Mouse (Mus musculus): ENCODE results near the gene Zscan5b. TPM values are rescaled to one million over a fixed set of nuclear protein-coding genes. Genes with fewer than 3 reads are reported as not detected.
"Not testable (repeated sequence)": the region's sequence is repeated elsewhere in the genome, so short reads cannot be mapped to it uniquely, and the experiment has no call there.

The Zscan5b gene
- polyA plus RNA-seq (2012; ENCODE audit: insufficient read depth, insufficient read length, missing spikeins) = not detected in 2 replicates

DNA sequence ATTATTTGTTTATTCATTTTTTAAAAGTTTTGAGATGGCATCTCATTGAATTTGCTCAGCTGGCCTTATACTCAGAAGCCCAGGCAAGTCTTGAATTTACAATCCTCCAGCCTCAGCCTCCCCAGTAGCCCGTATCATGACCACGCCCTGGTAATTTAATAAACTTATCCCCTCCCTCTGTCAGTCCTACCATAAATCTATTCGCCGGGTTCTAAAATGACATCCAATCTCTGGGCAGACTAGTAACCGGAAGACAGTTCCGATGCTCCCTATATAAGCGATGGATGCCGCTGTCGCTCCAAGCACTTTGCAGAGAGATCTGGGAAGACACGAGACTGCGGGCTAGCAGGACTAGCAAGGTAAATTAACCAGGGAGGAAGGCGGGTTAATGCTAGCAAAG, at the start of gene Zscan5b:
TSS of gene Zscan5b (plus strand) at position 301 of the 400 bp plus-strand sequence.
- H3K4me3 ChIP-seq (ENCODE audit: insufficient read depth, low read length) = no peak within 1 kb of the TSS
- no peak within 1 kb of the TSS for H3K27ac ChIP-seq (ENCODE audit: insufficient read depth, low read depth, low read length)
- TF ChIP-seq CTCF (IDR thresholded peaks at IDR 0.05; ENCODE audit: low read depth, low read length) = no peak
- TF ChIP-seq POLR2A (IDR thresholded peaks at IDR 0.05; ENCODE audit: borderline replicate concordance, low read depth, low read length) = no peak
- no peaks in the 10 kb centered on the region for H3K4me1 ChIP-seq (ENCODE audit: control insufficient read depth, insufficient read depth, low read length)

DNA sequence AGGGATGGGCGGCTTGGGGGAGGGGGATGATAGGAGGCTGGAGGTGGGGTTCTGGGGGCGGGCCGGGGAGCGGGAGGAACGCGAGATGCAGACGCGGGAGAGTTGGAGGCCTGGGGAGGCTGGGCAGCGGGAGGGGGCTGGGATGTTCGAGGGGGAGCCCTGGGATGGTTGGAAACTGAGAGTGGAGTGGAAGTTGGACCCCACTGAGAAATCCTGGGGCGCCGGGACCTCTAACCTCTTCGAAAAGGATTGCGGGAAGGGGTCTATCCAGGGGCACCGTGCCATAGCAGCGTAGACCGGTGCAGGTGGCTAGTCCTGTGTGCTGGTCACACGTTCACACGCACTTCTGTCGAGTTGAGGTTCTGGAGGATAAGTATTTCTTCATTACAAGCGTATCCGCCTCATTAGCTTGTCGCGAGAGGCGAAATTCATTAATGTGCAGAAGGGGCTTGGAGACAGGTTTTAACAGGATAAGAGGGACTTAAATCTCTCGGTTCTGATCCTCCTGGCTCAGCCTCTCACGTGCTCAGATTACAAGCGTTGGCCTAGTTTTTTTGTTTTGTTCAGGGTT, 49.3 kb upstream of the Zscan5b start:
- TF ChIP-seq CTCF (IDR thresholded peaks at IDR 0.05; ENCODE audit: low read depth, low read length) (no peak), POLR2A (IDR thresholded peaks at IDR 0.05; ENCODE audit: borderline replicate concordance, low read depth, low read length) (no peak)
- Histone ChIP-seq H3K27ac (ENCODE audit: insufficient read depth, low read depth, low read length) (peak overlapping the region; percentile 91), H3K4me3 (ENCODE audit: insufficient read depth, low read length) (peak overlapping the region; percentile 66), H3K4me1 (ENCODE audit: control insufficient read depth, insufficient read depth, low read length) (peaks cover 23% of the 10 kb centered on the region)

DNA sequence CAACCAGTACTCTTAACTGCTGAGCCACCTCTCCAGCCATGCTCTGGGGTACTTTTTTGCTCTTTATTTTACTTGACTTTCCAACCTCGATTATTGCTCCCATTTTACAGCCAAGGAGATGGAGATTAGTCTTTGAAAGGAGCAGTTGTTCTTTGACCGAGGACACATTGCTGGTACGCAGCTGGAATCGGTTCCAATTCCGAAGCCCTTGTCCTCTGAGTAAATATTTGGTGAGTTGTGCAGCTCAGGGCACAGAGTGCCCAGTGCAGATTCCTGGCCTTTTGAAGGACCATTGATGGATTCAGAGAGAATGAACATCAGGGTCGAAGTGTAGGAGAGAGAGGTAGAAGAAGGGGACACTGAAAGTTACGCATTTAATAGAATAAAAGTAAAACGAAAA, 48.2 kb upstream of the Zscan5b start:
- TF ChIP-seq POLR2A (IDR thresholded peaks at IDR 0.05; ENCODE audit: borderline replicate concordance, low read depth, low read length) = no peak
- no peak for TF ChIP-seq CTCF (IDR thresholded peaks at IDR 0.05; ENCODE audit: low read depth, low read length)
- Histone ChIP-seq H3K4me1 (ENCODE audit: control insufficient read depth, insufficient read depth, low read length) (peaks cover 21% of the 10 kb centered on the region), H3K27ac (ENCODE audit: insufficient read depth, low read depth, low read length) (no peak overlapping the region)

DNA sequence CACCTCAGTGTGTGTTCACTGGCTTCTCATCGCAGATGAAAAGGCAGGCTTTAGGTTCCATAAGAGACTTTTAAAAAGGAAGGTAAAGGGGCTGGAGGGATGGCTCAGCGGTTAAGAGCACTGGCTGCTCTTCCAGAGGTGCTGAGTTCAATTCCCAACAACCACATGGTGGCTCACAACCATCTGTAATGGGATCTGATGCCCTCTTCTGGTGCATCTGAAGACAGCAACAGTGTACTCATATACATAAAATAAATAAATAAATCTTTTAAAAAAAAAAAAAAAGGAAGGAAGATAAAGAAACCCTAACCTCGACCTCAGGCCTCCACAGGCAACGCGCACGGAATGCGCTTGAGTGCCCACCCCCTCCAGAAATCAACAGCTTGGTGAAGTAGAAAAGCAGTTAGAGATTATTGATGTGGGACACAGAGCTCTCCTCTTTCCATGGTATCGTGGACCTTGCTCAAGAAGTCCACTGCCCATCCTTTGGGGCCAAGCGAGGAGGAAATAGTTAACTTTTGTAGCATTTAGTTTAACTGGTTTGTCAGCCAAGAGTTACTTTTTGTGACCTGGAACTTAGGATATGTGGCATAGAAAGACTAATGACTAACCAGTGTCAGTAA, 47.6 kb upstream of the Zscan5b start:
- not testable (repeated sequence) for H3K27ac ChIP-seq (ENCODE audit: insufficient read depth, low read depth, low read length); H3K4me3 ChIP-seq (ENCODE audit: insufficient read depth, low read length)
- peaks cover 17% of the 10 kb centered on the region for H3K4me1 ChIP-seq (ENCODE audit: control insufficient read depth, insufficient read depth, low read length)

More for the DNA sequence above, 48.2 kb upstream of the Zscan5b start:
- H3K4me3 ChIP-seq (ENCODE audit: insufficient read depth, low read length) = no peak overlapping the region

DNA sequence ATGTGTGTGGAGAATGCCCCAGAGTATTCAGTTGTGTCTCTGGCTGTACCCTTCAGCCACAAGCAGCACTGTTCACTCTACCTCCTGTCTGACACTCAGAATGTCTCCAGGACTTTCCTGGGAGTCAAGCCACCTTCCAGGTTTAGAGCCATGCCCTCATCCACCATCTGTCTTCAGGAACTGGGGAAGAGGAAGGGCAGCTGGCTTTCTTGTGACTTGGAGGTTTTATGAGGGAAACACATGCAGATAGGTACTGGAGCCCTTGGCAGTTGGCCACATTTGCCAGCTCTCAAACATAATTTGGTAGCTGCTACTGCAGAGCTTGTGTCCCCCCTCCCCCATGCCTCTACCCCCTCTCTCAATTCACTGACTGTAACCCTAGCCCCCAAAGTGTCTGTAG, 43.1 kb upstream of the Zscan5b start:
- TF ChIP-seq POLR2A (IDR thresholded peaks at IDR 0.05; ENCODE audit: borderline replicate concordance, low read depth, low read length) (no peak), CTCF (IDR thresholded peaks at IDR 0.05; ENCODE audit: low read depth, low read length) (no peak)
- 0 out of 2 replicates have a peak, but pooled peaks cover 2% of the 10 kb centered on the region for H3K4me1 ChIP-seq (ENCODE audit: control insufficient read depth, insufficient read depth, low read length)
- H3K4me3 ChIP-seq (ENCODE audit: insufficient read depth, low read length) = no peak overlapping the region
- no peak overlapping the region for H3K27ac ChIP-seq (ENCODE audit: insufficient read depth, low read depth, low read length)

DNA sequence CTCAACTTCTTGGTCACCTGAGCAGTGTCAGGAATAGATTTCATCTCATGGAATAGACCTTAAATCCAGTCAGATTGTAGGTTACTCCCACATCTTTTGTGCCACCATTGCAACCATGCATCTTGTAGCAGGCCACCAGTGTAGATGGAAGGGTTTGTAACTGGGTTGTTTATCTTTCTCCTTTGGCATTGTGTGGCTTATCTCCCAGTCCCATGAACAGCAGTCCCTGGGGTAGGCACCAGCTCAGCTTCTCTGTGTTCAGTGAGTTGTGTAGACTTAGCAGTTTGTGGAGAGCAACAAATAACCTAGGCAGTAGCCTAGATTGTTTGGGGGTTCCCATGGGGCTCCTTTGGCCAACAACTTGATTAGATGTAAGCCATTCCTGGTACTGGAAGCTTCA, 39.2 kb upstream of the Zscan5b start:
- TF ChIP-seq CTCF (IDR thresholded peaks at IDR 0.05; ENCODE audit: low read depth, low read length) (no peak), POLR2A (IDR thresholded peaks at IDR 0.05; ENCODE audit: borderline replicate concordance, low read depth, low read length) (no peak)
- Histone ChIP-seq H3K4me1 (ENCODE audit: control insufficient read depth, insufficient read depth, low read length) (peaks cover 9% of the 10 kb centered on the region), H3K27ac (ENCODE audit: insufficient read depth, low read depth, low read length) (no peak overlapping the region), H3K4me3 (ENCODE audit: insufficient read depth, low read length) (no peak overlapping the region)

DNA sequence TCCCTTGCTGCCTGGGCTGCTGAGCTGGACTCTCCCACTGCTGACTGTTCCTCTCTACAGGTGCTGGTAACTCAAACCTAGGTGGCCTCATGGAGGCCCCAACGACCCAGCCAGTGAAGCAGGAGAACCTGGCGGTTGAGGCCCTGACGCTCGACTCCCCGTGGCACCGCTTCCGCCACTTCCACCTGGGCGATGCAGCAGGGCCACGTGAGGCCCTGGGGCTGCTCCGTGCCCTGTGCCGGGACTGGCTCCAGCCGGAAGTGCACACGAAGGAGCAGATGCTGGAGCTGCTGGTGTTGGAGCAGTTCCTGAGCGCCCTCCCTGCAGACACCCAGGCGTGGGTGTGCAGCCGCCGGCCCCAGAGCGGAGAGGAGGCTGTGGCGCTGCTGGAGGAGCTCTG, 38.3 kb upstream of the Zscan5b start:
- H3K4me1 ChIP-seq (ENCODE audit: control insufficient read depth, insufficient read depth, low read length) = peaks cover 9% of the 10 kb centered on the region
- no peak overlapping the region for H3K4me3 ChIP-seq (ENCODE audit: insufficient read depth, low read length)
- TF ChIP-seq POLR2A (IDR thresholded peaks at IDR 0.05; ENCODE audit: borderline replicate concordance, low read depth, low read length) = no peak
- TF ChIP-seq CTCF (IDR thresholded peaks at IDR 0.05; ENCODE audit: low read depth, low read length) = no peak
- no peak overlapping the region for H3K27ac ChIP-seq (ENCODE audit: insufficient read depth, low read depth, low read length)

DNA sequence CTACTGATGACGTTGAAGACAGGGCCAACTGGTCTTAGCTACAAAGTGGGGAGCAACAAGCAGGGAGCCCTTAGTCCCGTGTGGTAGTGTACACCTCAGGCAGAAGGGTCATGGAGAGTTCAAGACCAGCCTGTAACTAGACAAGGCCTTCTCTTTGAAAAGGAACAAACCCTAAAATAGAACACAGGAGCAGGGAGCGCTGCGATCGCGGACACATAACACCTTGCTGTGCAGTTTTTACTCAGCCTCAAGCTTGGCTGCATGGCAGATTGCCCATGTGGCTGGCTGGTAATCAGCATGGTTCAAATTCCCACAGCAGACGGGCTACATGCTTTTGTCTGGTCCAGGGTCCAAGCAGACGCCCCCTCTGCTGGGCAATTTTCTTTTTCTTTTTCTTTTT, 37.6 kb upstream of the Zscan5b start:
- no peak for TF ChIP-seq CTCF (IDR thresholded peaks at IDR 0.05; ENCODE audit: low read depth, low read length)
- Histone ChIP-seq H3K4me3 (ENCODE audit: insufficient read depth, low read length) (no peak overlapping the region), H3K4me1 (ENCODE audit: control insufficient read depth, insufficient read depth, low read length) (peaks cover 9% of the 10 kb centered on the region), H3K27ac (ENCODE audit: insufficient read depth, low read depth, low read length) (no peak overlapping the region)

DNA sequence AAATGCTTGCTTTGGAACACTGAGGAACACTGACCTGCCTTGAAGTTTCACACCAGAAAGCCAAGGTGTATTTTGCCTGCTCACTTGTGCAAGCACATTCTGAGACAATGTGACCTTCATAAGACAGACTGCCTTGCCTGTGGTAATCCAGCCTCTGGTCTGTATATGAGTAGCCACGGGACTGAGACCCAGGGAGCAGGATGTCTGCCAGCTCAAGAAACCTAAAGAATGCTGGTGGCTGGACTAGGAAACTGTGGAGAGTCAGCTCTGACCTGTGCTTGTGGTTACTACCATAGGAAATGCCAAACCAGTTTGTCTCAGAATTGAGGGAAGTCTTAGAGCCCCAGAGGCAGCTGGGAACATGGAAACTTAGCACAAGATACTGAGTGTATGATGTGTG, 36.7 kb upstream of the Zscan5b start:
- H3K27ac ChIP-seq (ENCODE audit: insufficient read depth, low read depth, low read length) = no peak overlapping the region
- H3K4me3 ChIP-seq (ENCODE audit: insufficient read depth, low read length) = no peak overlapping the region
- TF ChIP-seq POLR2A (IDR thresholded peaks at IDR 0.05; ENCODE audit: borderline replicate concordance, low read depth, low read length) = no peak
- no peak for TF ChIP-seq CTCF (IDR thresholded peaks at IDR 0.05; ENCODE audit: low read depth, low read length)
- peaks cover 9% of the 10 kb centered on the region for H3K4me1 ChIP-seq (ENCODE audit: control insufficient read depth, insufficient read depth, low read length)

DNA sequence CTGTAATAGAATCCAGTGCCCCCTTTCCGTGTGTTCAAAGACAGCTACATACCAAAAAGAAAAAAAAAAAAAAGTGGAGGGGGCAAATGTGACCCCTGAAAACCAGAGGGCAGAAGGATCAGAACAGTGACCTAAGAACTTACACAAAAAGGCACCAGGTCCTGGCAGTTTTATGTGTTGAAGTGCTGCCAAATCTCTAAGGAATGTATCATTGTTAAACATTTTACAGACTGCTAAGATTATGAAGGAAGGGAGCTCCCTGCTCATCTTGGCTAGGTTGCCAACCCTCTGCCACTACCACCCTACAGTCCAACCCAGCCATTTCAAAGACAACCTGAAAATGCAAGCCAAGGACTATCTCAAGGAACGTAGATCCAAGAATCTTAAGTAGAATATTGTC, 35.9 kb upstream of the Zscan5b start:
- H3K4me1 ChIP-seq (ENCODE audit: control insufficient read depth, insufficient read depth, low read length) = peaks cover 9% of the 10 kb centered on the region
- TF ChIP-seq CTCF (IDR thresholded peaks at IDR 0.05; ENCODE audit: low read depth, low read length) = no peak
- no peak for TF ChIP-seq POLR2A (IDR thresholded peaks at IDR 0.05; ENCODE audit: borderline replicate concordance, low read depth, low read length)
- no peak overlapping the region for H3K4me3 ChIP-seq (ENCODE audit: insufficient read depth, low read length)
- no peak overlapping the region for H3K27ac ChIP-seq (ENCODE audit: insufficient read depth, low read depth, low read length)
